In the genomic region with DNA sequence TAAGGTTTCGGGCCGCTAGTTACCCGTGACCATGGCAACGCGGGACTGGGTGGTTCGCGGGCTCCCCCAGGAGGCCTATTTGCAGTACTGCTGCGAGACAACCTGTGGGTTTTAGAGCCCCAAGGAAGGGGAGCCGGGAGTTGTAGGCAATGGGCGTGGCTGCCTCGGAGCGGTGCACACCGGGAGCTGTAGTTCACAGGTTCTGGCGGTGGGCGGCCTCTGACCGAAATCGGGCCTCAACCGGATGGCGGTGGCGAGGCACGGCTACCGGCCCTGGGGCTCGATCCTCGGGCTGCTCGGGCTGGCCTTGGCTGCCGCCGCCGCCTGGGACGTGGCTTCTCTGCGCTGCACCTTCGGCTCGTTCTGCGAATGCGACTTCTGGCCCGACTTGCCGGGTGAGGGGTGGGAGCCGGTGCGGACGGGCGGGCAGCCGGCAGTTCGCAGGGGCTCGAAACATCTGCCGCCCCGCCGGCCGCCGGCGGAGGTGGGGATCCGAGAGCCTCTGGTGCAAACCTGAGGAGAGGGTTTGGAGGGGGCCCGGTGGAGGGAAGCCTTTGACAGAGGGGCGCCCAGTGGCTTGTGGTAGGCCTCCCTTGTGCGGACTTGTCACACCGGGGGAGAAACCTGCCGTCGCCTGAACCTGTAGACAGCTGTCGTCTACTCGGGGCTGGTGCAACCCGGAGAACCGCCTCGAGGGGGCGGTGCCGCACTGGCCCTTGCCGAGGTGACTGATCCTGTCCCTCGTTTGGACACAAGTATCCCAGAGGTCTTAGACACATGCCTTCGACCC, we compare ENCODE assay signal across 8 mouse cellular contexts. TPM values are rescaled to one million over a fixed set of nuclear protein-coding genes. Genes with fewer than 3 reads are reported as not detected.
DNase-seq lines count a peak whose midpoint lies in the region; ATAC-seq lines count a peak whose summit lies in the region.

A gene (plus strand): TSS at position 179 of the 790 bp plus-strand sequence.

- H3K4me1 ChIP-seq in heart, embryonic 10.5 days: peaks cover 11% of the 10 kb centered on the region
- peaks cover 20% of the 10 kb centered on the region for H3K4me1 ChIP-seq in kidney, embryonic 15.5 days

- H3K27ac ChIP-seq in heart, embryonic 10.5 days: peak within 1 kb of the TSS; percentile 91
- H3K27ac ChIP-seq in kidney, embryonic 15.5 days: peak within 1 kb of the TSS; percentile 83

- peaks cover 19% of the 10 kb centered on the region for H3K27me3 ChIP-seq in heart, embryonic 10.5 days (ENCODE audit: insufficient read depth, poor library complexity, severe bottlenecking)
- H3K27me3 ChIP-seq in kidney, embryonic 15.5 days: no peaks in the 10 kb centered on the region

- ATAC-seq in erythroblast, adult 5-6 weeks (replicated peaks; ENCODE audit: low FRiP score, poor library complexity, severe bottlenecking): peak; percentile 95
- peak; percentile 94 for ATAC-seq in kidney, embryonic 15.5 days (replicated peaks; ENCODE audit: low FRiP score)
- peak; percentile 97 for ATAC-seq in monocyte, adult 5-6 weeks (replicated peaks; ENCODE audit: insufficient number of reproducible peaks, low FRiP score, low TSS enrichment, poor library complexity, severe bottlenecking)

- peak within 1 kb of the TSS; percentile 63 for H3K4me2 ChIP-seq in kidney, embryonic 15.5 days

- H3K9me3 ChIP-seq in heart, embryonic 10.5 days: no peaks in the 10 kb centered on the region
- no peaks in the 10 kb centered on the region for H3K9me3 ChIP-seq in kidney, embryonic 15.5 days (replicated peaks)

- H3K9ac ChIP-seq in kidney, embryonic 15.5 days: peak within 1 kb of the TSS; percentile 71

- H3K4me3 ChIP-seq in heart, embryonic 10.5 days: peak within 1 kb of the TSS; percentile 71
- H3K4me3 ChIP-seq in kidney, embryonic 15.5 days (replicated peaks): peak within 1 kb of the TSS; percentile 58

- peak; percentile 97 to 99 for DNase-seq in B cell, adult 2 months
- peak; percentile 99 for DNase-seq in brain, adult 2 months (ENCODE audit: low read depth, low spot score)
- DNase-seq in heart, embryonic 10.5 days (ENCODE audit: low spot score): peak; percentile 99
- DNase-seq in liver: peak; percentile 96
- peak; percentile 96 to 97 for DNase-seq in spleen, postnatal 4 days (ENCODE audit: low spot score in 2 of 2)

- peaks cover 55% of the 10 kb centered on the region for H3K36me3 ChIP-seq in heart, embryonic 10.5 days
- peaks cover 51% of the 10 kb centered on the region for H3K36me3 ChIP-seq in kidney, embryonic 15.5 days

- under 1% methylated on average over 66 of the region's 66 CpGs for WGBS in heart, embryonic 10.5 days
- WGBS in kidney, embryonic 15.5 days: under 1% methylated on average over 66 of the region's 66 CpGs

RNA-seq across cellular contexts. Expression of the gene that starts here (rescaled TPM):
- total RNA-seq in erythroblast, adult 5-6 weeks (2015; ENCODE audit: low replicate concordance): 10.4 and 11.3 TPM in 2 replicates
- 4.7 and 8.8 TPM in 2 replicates for total RNA-seq in erythroblast, adult 5-6 weeks (2017; ENCODE audit: low replicate concordance)
- polyA plus RNA-seq in heart, embryonic 10.5 days (2016; fragmentation: Nextera tagmentation; extraction: Ambion mirVana): 46.2 and 57.2 TPM in 2 replicates
- polyA plus RNA-seq in kidney, embryonic 15.5 days (2015; fragmentation: Nextera tagmentation; extraction: Ambion mirVana): 64.8 and 70.5 TPM in 2 replicates
- 17.5 to 24.6 TPM (median 19.5 TPM) in 3 replicates for total RNA-seq in monocyte, adult 5-6 weeks (2017)

Comparison
In these comparisons a context has a peak if more than half of its experiments do, and no peak if none do; other contexts are left out.
1. Peak in every context shown above with its lines: DNase-seq, ATAC-seq, H3K4me3 ChIP-seq and H3K27ac ChIP-seq.